Mouse (Mus musculus): ENCODE measurements around the gene Rbm48.
A peak's percentile ranks its signal among the peaks of the same experiment; 100 is the strongest.

Rbm48 gene

DNA sequence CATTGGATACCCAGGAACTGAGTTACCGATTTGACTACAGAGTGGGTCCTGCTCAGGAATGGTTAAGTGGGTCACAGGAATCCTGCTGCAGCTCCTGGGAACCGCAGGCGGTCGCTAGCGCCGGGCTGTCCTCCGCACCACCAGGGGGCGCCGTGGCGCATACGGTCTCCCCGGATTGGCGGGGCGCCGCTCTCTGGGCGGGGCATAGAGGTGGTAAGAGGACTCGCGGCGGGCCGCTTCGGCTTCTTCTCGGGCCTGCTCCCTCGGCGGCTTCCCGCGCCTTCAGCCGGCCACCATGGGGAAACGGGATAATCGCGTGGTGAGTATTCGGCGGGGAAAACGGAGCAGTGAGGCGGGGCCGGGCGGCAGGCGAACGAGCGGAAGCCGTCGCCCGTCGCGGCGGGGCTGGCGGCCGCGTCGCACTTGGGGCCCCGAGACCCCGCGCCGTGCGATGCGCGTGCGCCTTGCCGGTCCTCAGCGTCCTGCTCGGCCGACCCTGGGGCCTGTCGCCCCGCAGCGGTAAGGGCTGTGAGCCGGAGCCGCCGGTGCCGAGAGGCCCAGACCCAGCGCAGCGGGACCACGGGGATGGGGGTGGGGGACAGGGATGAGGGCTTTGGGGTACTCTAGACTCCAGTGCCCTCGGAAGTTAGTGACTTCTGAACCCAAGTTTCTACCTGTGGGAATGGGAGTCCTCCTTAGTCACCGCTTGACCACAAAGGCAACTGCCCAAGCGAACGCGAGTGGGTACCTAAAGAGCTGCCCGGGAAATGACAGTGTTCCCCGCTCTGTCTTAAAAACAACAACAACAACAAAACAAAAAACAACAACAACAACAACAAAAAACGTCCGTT lies 52.5 kb downstream of the Rbm48 start, which contains the start of gene Fam133b:
Gene Fam133b, plus strand, starts transcription at position 205 of the 851 bp plus-strand sequence.
- Histone ChIP-seq H3K36me3 (ENCODE audit: insufficient read depth, low read length) (peaks cover 22% of the 10 kb centered on the region), H3K27me3 (ENCODE audit: insufficient read depth, low read length) (peaks cover 7% of the 10 kb centered on the region; the same call in 1 of the 2 replicates), H3K9me3 (ENCODE audit: low read length) (no peaks in the 10 kb centered on the region), H3K4me1 (replicated peaks; ENCODE audit: low read depth, low read length) (peaks cover 25% of the 10 kb centered on the region), H3K4me3 (replicated peaks; ENCODE audit: low read length) (peak within 1 kb of the TSS; percentile 92)
- TF ChIP-seq CTCF (conservative IDR thresholded peaks at IDR 0.05; ENCODE audit: low read length) (peak; percentile 31), NANOG (IDR thresholded peaks at IDR 0.05; ENCODE audit: borderline replicate concordance, low read length) (no peak)

DNA sequence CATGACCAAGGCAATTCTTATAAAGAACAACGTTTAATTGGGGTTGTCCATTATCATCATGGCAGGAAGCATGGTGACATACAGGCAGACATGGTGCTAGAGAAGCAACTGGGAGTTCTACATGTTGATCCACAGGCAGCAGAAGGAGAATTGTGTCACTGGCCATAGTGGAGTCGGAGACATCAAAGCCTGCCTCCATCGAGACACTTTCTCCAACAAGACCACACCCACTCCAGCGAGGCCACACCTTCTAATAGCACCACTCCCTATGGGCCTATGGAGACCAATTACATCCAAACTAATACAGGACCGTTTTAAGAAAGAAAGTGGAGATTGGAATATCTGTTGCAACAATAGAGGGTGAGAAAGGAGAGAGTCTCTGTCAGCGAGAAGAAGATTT lies 54.5 kb downstream of the Rbm48 start:
- no peak for TF ChIP-seq CTCF (conservative IDR thresholded peaks at IDR 0.05; ENCODE audit: low read length)
- TF ChIP-seq POU5F1 (IDR thresholded peaks at IDR 0.05; ENCODE audit: borderline replicate concordance, low read length), result no peak
- no peak for TF ChIP-seq NANOG (IDR thresholded peaks at IDR 0.05; ENCODE audit: borderline replicate concordance, low read length)
- H3K4me1 ChIP-seq (replicated peaks; ENCODE audit: low read depth, low read length), result peaks cover 18% of the 10 kb centered on the region
- peaks cover 13% of the 10 kb centered on the region for H3K27me3 ChIP-seq (ENCODE audit: insufficient read depth, low read length)
- H3K4me3 ChIP-seq (replicated peaks; ENCODE audit: low read length), result no peak overlapping the region
- peaks cover 17% of the 10 kb centered on the region for H3K36me3 ChIP-seq (ENCODE audit: insufficient read depth, low read length)
- H3K9me3 ChIP-seq (ENCODE audit: low read length), result no peaks in the 10 kb centered on the region

DNA sequence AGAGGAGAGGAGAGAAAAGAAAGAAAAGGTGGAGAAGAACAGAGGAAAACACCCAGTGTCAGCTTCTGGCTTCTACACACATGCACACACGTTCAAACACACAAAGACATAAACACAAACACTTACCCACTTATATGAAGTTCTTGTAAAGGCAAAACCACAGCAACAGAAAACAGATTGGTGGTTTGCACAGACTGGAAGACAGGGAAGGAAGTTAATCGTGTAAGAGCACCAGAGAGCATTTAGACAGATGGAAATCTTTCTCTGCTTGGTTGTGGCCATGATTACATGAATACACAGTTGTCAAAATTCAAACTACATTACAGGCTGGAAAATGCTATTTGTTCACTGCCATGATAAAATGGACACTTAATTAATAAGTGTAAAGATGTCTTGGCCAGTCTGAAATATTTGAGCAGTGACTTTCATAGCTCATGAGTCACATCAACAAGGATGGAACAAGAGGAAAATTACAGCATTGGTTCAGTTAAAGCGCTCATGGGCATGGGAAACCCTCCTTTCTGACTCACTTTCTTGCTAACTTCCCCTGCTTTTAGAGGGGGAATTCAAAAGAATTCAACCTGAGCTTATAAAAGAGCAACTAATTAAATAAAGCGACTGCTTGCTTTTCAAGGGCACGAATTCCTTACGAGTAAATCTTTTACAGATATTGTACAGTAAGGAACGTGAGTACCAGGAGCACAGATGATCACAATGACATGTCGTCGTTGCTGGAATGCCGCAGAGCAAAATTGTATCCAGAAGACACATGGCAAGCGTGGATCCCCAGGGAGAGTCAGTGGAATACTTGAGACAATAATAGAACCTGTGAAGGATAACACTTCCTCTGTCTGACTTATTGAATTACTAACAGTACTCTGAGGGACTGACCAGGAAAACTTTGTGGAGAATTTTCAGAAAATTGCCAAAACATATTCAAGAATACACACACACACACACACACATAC lies 57.6 kb downstream of the Rbm48 start:
- H3K36me3 ChIP-seq (ENCODE audit: insufficient read depth, low read length), result no peaks in the 10 kb centered on the region
- H3K27me3 ChIP-seq (ENCODE audit: insufficient read depth, low read length), result peaks cover 24% of the 10 kb centered on the region
- TF ChIP-seq CTCF (conservative IDR thresholded peaks at IDR 0.05; ENCODE audit: low read length) (no peak), POU5F1 (IDR thresholded peaks at IDR 0.05; ENCODE audit: borderline replicate concordance, low read length) (no peak), NANOG (IDR thresholded peaks at IDR 0.05; ENCODE audit: borderline replicate concordance, low read length) (no peak)
- no peaks in the 10 kb centered on the region; the same call in 1 of the 2 replicates for H3K4me1 ChIP-seq (replicated peaks; ENCODE audit: low read depth, low read length)
- no peaks in the 10 kb centered on the region for H3K9me3 ChIP-seq (ENCODE audit: low read length)
- no peak overlapping the region for H3K4me3 ChIP-seq (replicated peaks; ENCODE audit: low read length)

DNA sequence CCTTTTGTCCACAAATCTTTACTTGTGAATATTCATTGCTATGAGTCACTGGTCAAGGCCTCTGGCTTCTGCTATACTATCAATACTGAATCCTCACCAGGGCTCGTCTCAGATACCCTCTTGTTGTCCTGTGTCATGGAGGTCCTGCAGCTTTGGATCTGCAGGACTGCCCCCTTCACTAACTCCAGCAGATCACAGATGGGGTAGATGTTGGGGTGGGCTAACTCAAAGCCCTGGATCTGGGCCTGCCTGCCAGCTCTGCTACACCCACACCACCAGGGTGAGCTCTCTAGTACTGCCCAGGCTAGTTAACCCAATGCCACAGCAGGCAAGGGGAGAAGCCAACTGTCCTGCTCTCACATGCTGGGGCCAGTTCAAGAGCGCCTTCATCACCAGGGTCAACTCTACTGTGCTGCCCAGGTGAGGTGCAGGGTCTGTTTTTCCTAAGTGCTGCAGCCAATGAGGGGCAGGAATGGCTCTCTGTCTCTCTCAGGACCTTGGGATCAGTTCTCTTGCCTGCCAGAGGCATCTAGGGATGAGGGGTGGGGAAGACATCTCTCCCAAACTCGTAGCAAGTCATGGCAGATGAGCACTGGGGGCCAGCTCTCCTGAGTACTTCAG lies 59.7 kb downstream of the Rbm48 start:
- Histone ChIP-seq H3K9me3 (ENCODE audit: low read length) (no peaks in the 10 kb centered on the region), H3K4me3 (replicated peaks; ENCODE audit: low read length) (no peak overlapping the region), H3K4me1 (replicated peaks; ENCODE audit: low read depth, low read length) (no peaks in the 10 kb centered on the region; the same call in 1 of the 2 replicates), H3K36me3 (ENCODE audit: insufficient read depth, low read length) (no peaks in the 10 kb centered on the region), H3K27me3 (ENCODE audit: insufficient read depth, low read length) (peaks cover 24% of the 10 kb centered on the region)
- TF ChIP-seq CTCF (conservative IDR thresholded peaks at IDR 0.05; ENCODE audit: low read length) (no peak), POU5F1 (IDR thresholded peaks at IDR 0.05; ENCODE audit: borderline replicate concordance, low read length) (no peak), NANOG (IDR thresholded peaks at IDR 0.05; ENCODE audit: borderline replicate concordance, low read length) (no peak)
